Mouse (Mus musculus) thymus, adult 2 months (tissue): Measurements from ENCODE around the gene Chd6. TPM values are rescaled to one million over a fixed set of nuclear protein-coding genes. Genes with fewer than 3 reads are reported as not detected.

Experiments
- DNase-seq: peaks from one replicate; pipeline ENCODE4 v3.0.0; 2021
- H3K27ac ChIP-seq: fragments of 200-500 bp; 2 replicates; pipeline ENCODE4 v1.5.1; 2012; ENCODE audit warnings: low read length, control low read depth; ENCODE audit not compliant: control insufficient read depth, insufficient read depth
- H3K27me3 ChIP-seq: fragments of 200-500 bp; 2 replicates; pipeline ENCODE4 v1.6.1; 2012; ENCODE audit warnings: mild to moderate bottlenecking, low read length, moderate library complexity, mixed read lengths; ENCODE audit not compliant: control insufficient read depth, insufficient read depth
- H3K36me3 ChIP-seq: fragments of 200-500 bp; 2 replicates; pipeline ENCODE4 v1.6.1; 2012; ENCODE audit warnings: mild to moderate bottlenecking, low read length, moderate library complexity; ENCODE audit not compliant: control insufficient read depth, insufficient read depth
- H3K4me1 ChIP-seq: fragments of 200-500 bp; replicated peaks from 2 replicates; pipeline ENCODE4 v1.6.1; 2012; ENCODE audit warnings: low read length; ENCODE audit not compliant: control insufficient read depth, insufficient read depth
- H3K4me3 ChIP-seq: fragments of 200-500 bp; 2 replicates; pipeline ENCODE4 v1.5.1; 2012; ENCODE audit warnings: mild to moderate bottlenecking, low read length, control low read depth, moderate library complexity; ENCODE audit not compliant: control insufficient read depth, insufficient read depth
- CTCF ChIP-seq: fragments of 200-500 bp; IDR thresholded peaks from 2 replicates; pipeline ENCODE4 v1.5.1; 2012; ENCODE audit warnings: mild to moderate bottlenecking, control low read depth, low read length, moderate library complexity, borderline replicate concordance; ENCODE audit not compliant: control insufficient read depth, poor library complexity, insufficient read depth; ENCODE audit errors: extremely low read depth
- POLR2A ChIP-seq: fragments of 200-500 bp; IDR thresholded peaks from 2 replicates; pipeline ENCODE4 v1.6.1; 2012; ENCODE audit warnings: mild to moderate bottlenecking, low read length, control low read depth, moderate library complexity; ENCODE audit not compliant: control insufficient read depth, poor library complexity, insufficient read depth; ENCODE audit errors: extremely low read depth
- WGBS: fragments of 180-500 bp; shearing (Covaris S2); methylation state at CpG from one replicate; pipeline ENCODE4 v1.1.7; 2018; 5-methylcytosine and 5-hydroxymethylcytosine counted together
- polyA plus RNA-seq: library from polyadenylated mRNA; depleted of rRNA; stranded (reverse); fragments of >200 nt; gene quantifications from 2 replicates; pipeline ENCODE4 v1.2.3, GENCODE M21; 2012

Gene Chd6
- polyA plus RNA-seq, 1 experiment, result 28.5 TPM

DNA sequence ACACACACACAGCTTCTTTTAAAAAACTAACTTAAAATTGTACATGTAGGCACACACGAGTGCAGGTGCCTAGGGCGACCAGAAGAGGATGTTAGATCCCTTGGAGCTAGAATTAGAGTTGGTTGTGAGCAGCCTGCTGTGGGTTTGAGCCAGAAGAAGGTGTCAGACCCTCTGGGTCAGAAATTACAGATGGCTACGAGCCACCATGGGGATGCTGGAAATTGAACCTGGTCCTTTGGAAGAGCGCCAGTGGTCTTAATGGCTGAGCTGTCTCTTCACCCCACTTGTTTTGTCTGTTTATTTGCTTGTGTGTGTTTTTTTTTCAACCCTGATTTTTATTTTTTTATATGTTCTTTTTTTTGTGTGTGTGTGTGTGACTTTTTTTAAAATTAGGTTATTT is 174.4 kb downstream of the Chd6 start:
- H3K4me1 ChIP-seq, result no peaks in the 10 kb centered on the region
- no peak overlapping the region for H3K27ac ChIP-seq
- H3K4me3 ChIP-seq, result no peak overlapping the region
- no peak for DNase-seq
- 87% methylated on average over 4 of the region's 4 CpGs for WGBS
- TF ChIP-seq CTCF (no peak), POLR2A (no peak)
- no peaks in the 10 kb centered on the region for H3K27me3 ChIP-seq
- no peaks in the 10 kb centered on the region for H3K36me3 ChIP-seq

DNA sequence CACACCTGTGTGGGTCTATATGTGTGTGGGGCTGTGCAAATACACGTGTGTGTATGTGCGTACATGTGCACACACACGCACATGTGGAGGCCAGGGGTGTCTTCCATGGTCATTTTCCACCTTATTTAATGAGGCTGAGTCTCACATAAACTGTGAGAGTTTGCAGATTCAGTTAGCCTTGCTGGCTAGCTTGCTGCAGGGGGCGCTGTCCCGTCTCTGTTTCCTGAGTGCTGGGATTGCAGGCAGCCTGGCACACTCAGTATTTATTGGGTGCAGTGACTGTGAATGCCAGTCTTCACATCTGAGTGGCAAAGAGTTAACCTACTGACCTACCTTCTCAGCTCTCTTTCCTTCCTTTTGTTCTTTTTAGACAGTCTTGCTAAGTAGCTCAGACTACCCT is 175.0 kb downstream of the Chd6 start:
- Histone ChIP-seq H3K27me3 (no peaks in the 10 kb centered on the region), H3K36me3 (no peaks in the 10 kb centered on the region), H3K4me1 (no peaks in the 10 kb centered on the region), H3K27ac (no peak overlapping the region), H3K4me3 (no peak overlapping the region)
- DNase-seq, result no peak
- TF ChIP-seq POLR2A, result no peak
- TF ChIP-seq CTCF, result 0 out of 2 replicates have a peak, but pooled peaks have one; percentile 15
- WGBS, result 76% methylated on average over 5 of the region's 5 CpGs

- H3K27me3 ChIP-seq, result no peaks in the 10 kb centered on the region
- TF ChIP-seq POLR2A, result no peak
- TF ChIP-seq CTCF, result no peak
- DNase-seq, result no peak
- H3K4me1 ChIP-seq, result no peaks in the 10 kb centered on the region
- H3K4me3 ChIP-seq, result no peak overlapping the region
- H3K27ac ChIP-seq, result no peak overlapping the region
- 91% methylated on average over 3 of the region's 3 CpGs for WGBS
- no peaks in the 10 kb centered on the region for H3K36me3 ChIP-seq
Measured at GRCm38 (mm10) chr2:160932981-160933380, 175.9 kb downstream of the Chd6 start.

- no peak for DNase-seq
- H3K36me3 ChIP-seq, result no peaks in the 10 kb centered on the region
- H3K27ac ChIP-seq, result no peak overlapping the region
- H3K27me3 ChIP-seq, result no peaks in the 10 kb centered on the region
- 86% methylated on average over 8 of the region's 8 CpGs for WGBS
- H3K4me1 ChIP-seq, result no peaks in the 10 kb centered on the region
- TF ChIP-seq POLR2A, result no peak
- TF ChIP-seq CTCF, result no peak
- no peak overlapping the region for H3K4me3 ChIP-seq
Measured at GRCm38 (mm10) chr2:160932325-160932724, 176.6 kb downstream of the Chd6 start.

GRCm38 (mm10) chr2:160931378-160931777 is 177.5 kb downstream of the Chd6 start:
- Histone ChIP-seq H3K27me3 (no peaks in the 10 kb centered on the region), H3K27ac (no peak overlapping the region), H3K4me1 (no peaks in the 10 kb centered on the region), H3K4me3 (no peak overlapping the region), H3K36me3 (no peaks in the 10 kb centered on the region)
- DNase-seq, result no peak
- 92% methylated on average over 5 of the region's 5 CpGs for WGBS
- TF ChIP-seq POLR2A (no peak), CTCF (no peak)

DNA sequence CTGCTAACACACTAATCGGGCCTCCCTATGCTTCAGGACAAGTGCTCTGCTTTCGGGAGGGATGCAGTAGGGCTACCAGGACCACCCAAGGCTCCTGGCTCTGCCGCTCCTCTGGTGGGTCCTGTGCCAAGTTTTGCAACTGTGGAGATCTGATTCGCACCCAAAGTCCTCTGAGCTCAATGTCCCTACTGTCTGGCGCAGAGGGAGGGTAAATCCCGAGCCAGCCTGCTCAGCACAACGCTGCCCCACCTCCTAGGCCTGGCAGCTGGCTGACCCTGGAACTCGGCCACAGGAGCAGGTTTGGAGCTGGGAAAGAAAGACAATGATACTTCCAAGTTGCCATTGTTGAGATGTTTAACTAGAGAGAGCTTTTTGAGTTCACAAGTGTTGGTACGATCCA is 183.7 kb downstream of the Chd6 start:
- no peaks in the 10 kb centered on the region for H3K4me1 ChIP-seq
- H3K27ac ChIP-seq, result no peak overlapping the region
- H3K4me3 ChIP-seq, result no peak overlapping the region
- no peak for DNase-seq
- TF ChIP-seq POLR2A (no peak), CTCF (no peak)
- WGBS, result 90% methylated on average over 9 of the region's 9 CpGs
- H3K36me3 ChIP-seq, result no peaks in the 10 kb centered on the region
- no peaks in the 10 kb centered on the region for H3K27me3 ChIP-seq

DNA sequence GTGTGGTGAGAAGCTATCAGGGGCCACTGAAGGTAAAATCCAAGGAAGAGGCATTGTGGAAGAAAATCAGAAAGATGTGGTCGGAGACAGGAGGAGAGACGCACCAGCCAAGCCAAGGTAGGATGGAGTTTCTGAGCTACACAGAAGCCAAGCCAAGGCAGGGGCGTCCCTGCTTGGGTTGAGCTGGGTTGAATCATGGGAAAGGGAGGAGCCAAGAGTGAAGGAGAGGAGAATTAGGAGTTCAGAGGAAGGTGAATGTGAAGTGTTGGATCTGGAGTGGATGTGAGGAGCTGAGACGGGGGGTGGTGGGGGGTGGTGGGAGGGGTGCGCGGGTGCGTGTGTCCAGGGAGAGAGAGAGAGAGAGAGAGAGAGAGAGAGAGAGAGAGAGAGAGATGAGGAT is 187.6 kb downstream of the Chd6 start:
- WGBS, result 86% methylated on average over 7 of the region's 7 CpGs
- TF ChIP-seq POLR2A (no peak), CTCF (no peak)
- Histone ChIP-seq H3K36me3 (no peaks in the 10 kb centered on the region), H3K27ac (no peak overlapping the region), H3K27me3 (no peaks in the 10 kb centered on the region), H3K4me3 (no peak overlapping the region), H3K4me1 (no peaks in the 10 kb centered on the region)
- DNase-seq, result no peak
